Mouse (Mus musculus) lung, postnatal 0 days (tissue): ENCODE measurements at regions not wholly inside any gene's neighbourhood (a gene's known extent, or its start where the extent isn't known, plus 50 kb on each side); places are given as distances from the start of the nearest gene placed in this dataset.

Experiments used
- CTCF ChIP-seq: IDR thresholded peaks from 2 replicates; pipeline ENCODE4 v1.5.1; 2016; ENCODE audit warnings: antibody characterized with exemption, mild to moderate bottlenecking
- EP300 ChIP-seq: IDR thresholded peaks from 2 replicates; pipeline ENCODE4 v1.6.1; 2016; ENCODE audit warnings: antibody characterized with exemption, mild to moderate bottlenecking, control low read depth

DNA sequence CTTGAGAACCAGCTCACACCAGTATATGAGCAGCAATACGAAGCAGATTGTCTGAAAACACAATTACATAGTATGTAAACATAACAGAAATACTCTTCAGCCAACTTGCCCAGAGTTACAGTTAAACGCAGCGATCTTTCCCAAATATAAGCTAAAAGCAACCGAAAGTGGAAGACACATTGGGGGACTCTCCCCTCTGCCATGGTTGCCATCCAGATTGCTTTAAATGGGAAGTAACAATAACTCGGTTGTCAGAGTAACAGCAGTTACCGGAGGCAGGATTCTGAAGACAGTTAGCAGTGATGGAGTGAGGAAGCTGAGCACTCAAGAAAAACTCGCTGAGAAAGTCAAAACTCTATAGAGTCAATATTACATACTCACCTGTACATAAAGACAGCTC lies 618.0 kb upstream of the Gm10131 start:
- TF ChIP-seq CTCF (no peak), EP300 (no peak)
